Mouse (Mus musculus): ENCODE measurements around the gene Gm2174. TPM values are rescaled to one million over a fixed set of nuclear protein-coding genes. Genes with fewer than 3 reads are reported as not detected.

Gene Gm2174
- polyA plus RNA-seq, 1 experiment from 2014 or later: 2.5 TPM

DNA sequence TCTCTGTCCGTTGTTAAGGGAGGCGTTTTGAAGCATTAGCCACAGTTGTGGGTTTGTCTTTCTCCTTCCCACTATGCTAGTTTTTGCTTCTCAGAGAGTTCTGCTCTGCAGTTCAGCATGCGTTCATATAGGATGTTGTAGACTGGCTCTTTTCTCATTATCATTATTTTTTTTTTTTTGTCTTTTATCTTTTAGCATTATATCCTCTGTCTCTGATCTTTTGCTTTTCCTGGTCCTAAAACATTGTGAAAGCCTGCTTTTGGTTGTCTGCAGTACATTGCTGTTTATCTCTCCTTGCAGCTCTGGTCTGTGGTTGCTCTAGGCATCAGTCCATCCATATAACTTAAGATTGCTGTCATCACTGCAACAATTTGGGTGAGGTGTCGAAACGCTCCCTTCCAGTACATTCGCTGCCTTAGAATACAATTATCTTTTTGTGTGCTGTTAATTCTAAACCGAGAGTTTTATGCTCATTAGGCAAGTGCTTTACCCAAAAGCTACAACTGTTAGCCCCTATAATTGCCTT is 11.9 kb upstream of the Gm2174 start:
- TF ChIP-seq CTCF (IDR thresholded peaks at IDR 0.05; ENCODE audit: low read depth): no peak
- H3K27me3 ChIP-seq (ENCODE audit: insufficient read depth, low read length): no peaks in the 10 kb centered on the region
- H3K4me2 ChIP-seq (ENCODE audit: low read length): no peak overlapping the region
- ATAC-seq (replicated peaks; ENCODE audit: low FRiP score, low read depth) (no peak), DNase-seq (ENCODE audit: low spot score) (no peak)
- H3K4me1 ChIP-seq (replicated peaks; ENCODE audit: insufficient read depth, low read length): no peaks in the 10 kb centered on the region
- H3K27ac ChIP-seq: no peak overlapping the region
- H3K9me3 ChIP-seq (replicated peaks; ENCODE audit: low read length): no peaks in the 10 kb centered on the region
- no peaks in the 10 kb centered on the region for H3K36me3 ChIP-seq (ENCODE audit: insufficient read depth, low read length)
- 76% methylated on average over 7 of the region's 7 CpGs for WGBS
- no peak overlapping the region for H3K4me3 ChIP-seq (replicated peaks; ENCODE audit: low read depth, low read length)
- no peak overlapping the region for H3K9ac ChIP-seq (ENCODE audit: low read depth, low read length)

DNA sequence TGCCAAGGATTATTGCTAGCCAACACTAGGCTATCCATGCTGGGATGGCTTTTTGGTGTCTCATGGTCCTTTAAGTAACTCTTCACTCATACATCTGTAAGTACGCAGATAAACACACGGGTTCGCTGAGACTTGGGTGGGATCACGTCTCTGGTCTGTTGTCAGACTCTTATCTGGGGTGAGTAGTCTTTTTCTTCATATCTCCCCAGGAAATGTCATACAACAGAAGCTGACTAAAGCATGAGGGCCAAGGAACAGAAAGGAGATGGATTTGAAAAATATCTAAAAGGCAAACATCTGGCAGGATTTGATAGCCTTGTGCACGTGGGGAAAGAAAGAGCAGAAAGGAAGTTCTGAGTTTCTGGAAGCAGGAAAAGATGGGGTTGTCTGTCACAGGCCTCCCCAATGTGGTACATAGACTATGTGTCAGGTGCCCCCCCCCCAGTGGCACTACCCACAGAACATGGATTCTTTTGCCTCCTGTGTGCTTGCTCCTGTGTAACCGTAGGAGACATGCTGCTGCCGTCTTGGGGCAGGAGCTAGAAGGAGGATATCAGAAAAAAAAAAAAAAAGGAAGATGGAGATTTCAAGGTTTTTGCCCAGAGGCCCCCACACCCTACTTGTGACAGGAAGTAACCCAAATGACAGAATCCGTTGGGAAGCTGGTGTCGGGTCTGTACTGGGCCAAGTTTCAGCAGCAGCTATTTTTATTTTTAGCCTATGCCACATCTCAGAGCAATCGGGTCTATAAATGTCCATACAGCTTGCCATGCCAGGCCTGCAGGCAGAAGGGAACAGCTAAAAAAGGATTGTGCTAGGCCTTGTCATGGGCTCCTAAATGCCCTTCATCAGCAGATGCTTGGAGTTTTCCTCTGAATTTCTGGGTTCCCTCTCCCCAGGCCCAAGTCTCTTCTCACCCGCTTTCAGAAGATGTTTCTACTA is 1.0 kb upstream of the Gm2174 start:
- Histone ChIP-seq H3K27ac (no peak overlapping the region), H3K36me3 (ENCODE audit: insufficient read depth, low read length) (no peaks in the 10 kb centered on the region), H3K9ac (ENCODE audit: low read depth, low read length) (no peak overlapping the region), H3K9me3 (replicated peaks; ENCODE audit: low read length) (no peaks in the 10 kb centered on the region), H3K4me1 (replicated peaks; ENCODE audit: insufficient read depth, low read length) (no peaks in the 10 kb centered on the region), H3K27me3 (ENCODE audit: insufficient read depth, low read length) (no peaks in the 10 kb centered on the region), H3K4me2 (ENCODE audit: low read length) (no peak overlapping the region), H3K4me3 (replicated peaks; ENCODE audit: low read depth, low read length) (no peak overlapping the region)
- DNase-seq (ENCODE audit: low spot score): no peak
- no peak for TF ChIP-seq CTCF (IDR thresholded peaks at IDR 0.05; ENCODE audit: low read depth)
- ATAC-seq (replicated peaks; ENCODE audit: low FRiP score, low read depth): no peak
- 85% methylated on average over 11 of the region's 11 CpGs for WGBS

DNA sequence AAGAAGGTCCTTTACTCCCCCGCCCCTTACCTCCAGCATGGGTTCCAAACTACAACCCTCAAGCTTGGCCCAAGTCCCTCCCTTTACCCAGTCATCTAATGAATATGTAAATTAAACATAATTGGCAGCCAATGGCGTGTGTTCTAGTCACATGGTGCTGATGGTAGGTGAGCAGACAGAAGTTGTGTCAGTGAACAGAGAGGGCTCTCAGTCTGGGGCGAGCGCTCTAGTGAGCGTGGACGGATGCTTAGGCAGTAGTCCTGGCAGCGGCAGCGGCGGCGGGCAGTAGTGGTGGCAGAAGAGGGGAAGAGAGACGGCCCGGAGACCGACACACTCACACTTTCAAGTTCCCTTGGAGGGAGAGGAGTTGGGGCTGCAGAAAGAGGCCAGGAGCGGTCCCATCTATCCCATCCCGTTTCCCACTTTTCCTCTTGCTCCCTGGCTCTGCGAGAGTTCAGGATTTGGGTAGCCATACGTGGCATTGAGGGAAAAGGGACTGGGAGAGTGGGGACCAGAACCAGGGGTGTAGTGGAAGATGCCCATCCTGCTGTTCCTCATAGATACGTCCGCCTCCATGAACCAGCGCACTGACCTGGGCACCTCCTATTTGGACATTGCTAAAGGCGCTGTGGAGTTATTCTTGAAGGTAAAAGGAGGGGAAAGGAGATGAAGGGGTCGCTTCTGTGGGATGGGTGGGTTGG is 7.1 kb downstream of the Gm2174 start, which contains the start of gene Ints6l:
Gene Ints6l, plus strand, starts transcription at position 187 of the 701 bp plus-strand sequence.
- H3K4me3 ChIP-seq (replicated peaks; ENCODE audit: low read depth, low read length): peak within 1 kb of the TSS; percentile 56
- H3K27ac ChIP-seq: peak within 1 kb of the TSS; percentile 95
- peak within 1 kb of the TSS; percentile 77 for H3K9ac ChIP-seq (ENCODE audit: low read depth, low read length)
- DNase-seq (ENCODE audit: low spot score) (peak; percentile 94), ATAC-seq (replicated peaks; ENCODE audit: low FRiP score, low read depth) (peak; percentile 81)
- no peaks in the 10 kb centered on the region for H3K9me3 ChIP-seq (replicated peaks; ENCODE audit: low read length)
- H3K27me3 ChIP-seq (ENCODE audit: insufficient read depth, low read length): no peaks in the 10 kb centered on the region
- no peaks in the 10 kb centered on the region for H3K36me3 ChIP-seq (ENCODE audit: insufficient read depth, low read length)
- no peaks in the 10 kb centered on the region for H3K4me1 ChIP-seq (replicated peaks; ENCODE audit: insufficient read depth, low read length)
- WGBS: 23% methylated on average over 20 of the region's 22 CpGs
- peak within 1 kb of the TSS; percentile 57 for H3K4me2 ChIP-seq (ENCODE audit: low read length)
- no peak for TF ChIP-seq CTCF (IDR thresholded peaks at IDR 0.05; ENCODE audit: low read depth)

DNA sequence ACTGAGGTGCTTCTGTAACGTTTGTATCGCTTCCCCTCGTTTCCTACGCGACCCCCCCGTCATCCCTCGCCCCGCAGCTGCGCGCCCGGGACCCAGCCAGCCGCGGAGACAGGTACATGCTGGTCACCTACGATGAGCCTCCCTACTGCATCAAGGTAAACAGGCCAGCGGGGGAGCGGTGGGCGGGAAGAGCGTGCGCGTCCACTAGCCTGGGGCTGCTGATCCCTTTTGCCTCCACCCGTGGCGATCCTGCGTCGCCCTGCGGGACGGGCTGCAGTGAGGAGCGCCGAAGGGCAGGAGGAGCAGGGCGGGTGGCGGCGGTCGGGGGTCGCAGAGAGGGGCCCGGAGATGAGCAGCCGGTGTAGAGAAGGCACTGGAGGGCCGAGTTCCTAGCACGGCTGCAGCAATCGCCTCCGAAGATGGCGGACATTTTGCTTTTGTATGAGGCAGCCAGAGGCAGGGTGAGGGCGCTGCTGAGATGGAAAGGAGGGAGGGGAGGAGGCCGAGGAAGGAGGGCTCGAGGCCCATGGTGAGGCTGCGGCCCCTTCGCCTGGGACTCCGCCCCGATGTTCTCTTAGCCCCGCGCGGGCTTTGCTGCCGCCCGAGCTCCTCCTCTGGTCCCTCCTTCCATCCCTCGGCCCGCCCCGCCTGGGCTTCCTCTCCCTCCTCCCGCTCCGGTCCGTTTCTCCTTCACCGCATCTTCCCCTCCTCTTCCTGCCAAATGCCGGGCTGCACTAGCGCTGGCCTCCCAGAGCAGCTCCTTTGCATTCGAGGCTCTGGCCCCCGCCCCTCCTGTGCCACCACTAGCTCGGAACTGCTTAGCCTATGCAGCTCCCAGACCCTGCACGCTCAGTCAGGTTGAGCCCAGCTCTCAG is 7.8 kb downstream of the Gm2174 start:
- WGBS: 29% methylated on average over 63 of the region's 65 CpGs
- H3K4me1 ChIP-seq (replicated peaks; ENCODE audit: insufficient read depth, low read length): no peaks in the 10 kb centered on the region
- peak overlapping the region; percentile 56 for H3K4me3 ChIP-seq (replicated peaks; ENCODE audit: low read depth, low read length)
- peak overlapping the region; percentile 57 for H3K4me2 ChIP-seq (ENCODE audit: low read length)
- H3K27ac ChIP-seq: peak overlapping the region; percentile 95
- peak; percentile 96 for DNase-seq (ENCODE audit: low spot score)
- no peaks in the 10 kb centered on the region for H3K9me3 ChIP-seq (replicated peaks; ENCODE audit: low read length)
- no peaks in the 10 kb centered on the region for H3K36me3 ChIP-seq (ENCODE audit: insufficient read depth, low read length)
- peak; percentile 96 for ATAC-seq (replicated peaks; ENCODE audit: low FRiP score, low read depth)
- H3K27me3 ChIP-seq (ENCODE audit: insufficient read depth, low read length): no peaks in the 10 kb centered on the region
- TF ChIP-seq CTCF (IDR thresholded peaks at IDR 0.05; ENCODE audit: low read depth): peak; percentile 60
- peak overlapping the region; percentile 77 for H3K9ac ChIP-seq (ENCODE audit: low read depth, low read length)

DNA sequence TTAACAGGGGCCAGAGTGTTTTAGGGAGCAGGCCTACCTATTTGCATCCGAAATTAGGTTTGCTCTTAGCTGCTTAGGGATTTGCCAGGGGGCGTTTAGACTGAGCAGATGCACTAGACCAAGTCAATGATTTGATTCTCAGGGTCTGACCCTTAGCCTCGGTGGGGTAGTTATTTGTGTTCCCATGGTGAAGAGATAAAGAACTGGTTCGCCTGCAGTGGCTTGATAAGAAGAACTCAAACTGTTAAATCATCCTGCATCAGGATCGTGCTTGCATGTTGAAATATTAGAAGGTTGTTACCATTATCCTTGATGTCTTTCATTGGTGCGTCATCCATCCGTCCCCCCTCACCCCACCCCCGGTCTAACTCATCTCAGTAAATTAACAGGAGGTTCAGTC is 8.6 kb downstream of the Gm2174 start:
- ATAC-seq (replicated peaks; ENCODE audit: low FRiP score, low read depth): no peak

More for the DNA sequence above, 8.6 kb downstream of the Gm2174 start:
- peak overlapping the region; percentile 56 for H3K4me3 ChIP-seq (replicated peaks; ENCODE audit: low read depth, low read length)
- H3K27me3 ChIP-seq (ENCODE audit: insufficient read depth, low read length): no peaks in the 10 kb centered on the region
- H3K27ac ChIP-seq: peak overlapping the region; percentile 95
- H3K9me3 ChIP-seq (replicated peaks; ENCODE audit: low read length): no peaks in the 10 kb centered on the region
- no peaks in the 10 kb centered on the region for H3K4me1 ChIP-seq (replicated peaks; ENCODE audit: insufficient read depth, low read length)
- peak overlapping the region; percentile 51 for H3K4me2 ChIP-seq (ENCODE audit: low read length)
- TF ChIP-seq CTCF (IDR thresholded peaks at IDR 0.05; ENCODE audit: low read depth): no peak
- H3K36me3 ChIP-seq (ENCODE audit: insufficient read depth, low read length): no peaks in the 10 kb centered on the region
- H3K9ac ChIP-seq (ENCODE audit: low read depth, low read length): 0 out of 2 replicates have a peak overlapping the region, but pooled peaks have one; percentile 23
- WGBS: 35% methylated on average over 8 of the region's 8 CpGs
- DNase-seq (ENCODE audit: low spot score): peak; percentile 22
